Mouse (Mus musculus): ENCODE measurements around the gene Fhdc1.

The Fhdc1 gene

GRCm38 (mm10) chr3:84480006-84480897 is at the start of gene Fhdc1:
Gene Fhdc1, minus strand, starts transcription at chr3:84480429.
- in situ Hi-C loops (cut with MboI, MseI): no loop called here

DNA sequence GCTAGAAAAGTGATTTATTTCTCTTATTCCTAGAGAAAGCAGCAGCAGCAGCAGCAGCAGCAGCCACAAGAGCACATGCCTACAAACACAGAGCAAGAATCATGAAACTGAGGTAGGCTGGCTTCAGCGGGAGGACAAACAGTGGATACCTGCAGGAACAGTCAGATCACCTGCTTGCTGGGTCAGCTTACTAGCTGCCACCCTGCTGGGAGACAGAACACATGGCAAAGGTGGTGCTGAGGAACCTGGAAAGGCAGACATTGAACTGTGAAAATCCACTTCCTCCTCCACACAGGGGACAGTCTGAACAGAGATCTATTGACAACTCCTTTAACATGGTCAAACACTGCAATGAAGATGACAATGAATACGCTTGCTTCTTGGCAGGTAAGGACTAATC is 48.8 kb upstream of the Fhdc1 start:
- in situ Hi-C loops (cut with MboI, MseI): no loop called here

DNA sequence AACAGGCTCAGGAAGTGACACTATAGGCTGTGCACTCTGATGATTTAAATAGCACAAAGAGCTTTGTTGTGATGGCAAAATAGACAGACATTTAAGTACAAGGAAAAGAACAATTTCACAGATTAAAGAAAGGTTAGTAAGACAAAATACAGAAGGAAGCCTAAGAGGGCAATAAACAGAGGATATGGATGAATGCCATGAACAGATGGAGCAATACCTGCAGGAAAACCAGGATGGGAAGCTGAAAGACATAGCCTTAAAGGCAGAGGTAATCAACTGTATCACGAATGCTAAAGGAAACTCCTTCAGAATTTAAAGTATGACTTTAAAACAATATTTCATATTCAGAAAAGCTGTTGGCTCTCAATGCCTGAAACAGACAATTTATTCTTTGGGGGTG is 44.7 kb upstream of the Fhdc1 start:
- in situ Hi-C loops (cut with MboI, MseI): no loop called here

GRCm38 (mm10) chr3:84516163-84516562 is 35.9 kb upstream of the Fhdc1 start:
- in situ Hi-C loops (cut with MboI, MseI): no loop called here

GRCm38 (mm10) chr3:84512774-84513515 is 32.7 kb upstream of the Fhdc1 start:
- in situ Hi-C loops (cut with MboI, MseI): no loop called here

DNA sequence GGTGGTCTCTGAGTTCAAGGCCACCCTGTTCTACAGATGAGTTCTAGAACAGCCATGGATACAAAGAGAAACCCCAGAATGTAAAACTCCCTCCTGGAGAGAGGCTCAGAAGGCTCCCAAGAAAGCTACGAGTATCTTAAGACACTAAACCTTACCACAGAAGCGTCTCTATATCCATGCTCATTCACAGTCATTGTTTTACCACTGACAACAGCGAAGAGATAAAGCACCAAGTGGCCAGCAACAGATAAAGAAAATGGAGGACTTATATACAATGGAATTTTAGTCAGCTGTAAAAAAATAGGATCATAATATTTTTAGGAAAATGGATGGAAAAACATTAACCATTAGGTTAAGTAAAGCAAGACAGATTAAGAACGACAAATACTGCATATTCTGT is 25.0 kb upstream of the Fhdc1 start:
- in situ Hi-C loops (cut with MboI, MseI): no loop called here

DNA sequence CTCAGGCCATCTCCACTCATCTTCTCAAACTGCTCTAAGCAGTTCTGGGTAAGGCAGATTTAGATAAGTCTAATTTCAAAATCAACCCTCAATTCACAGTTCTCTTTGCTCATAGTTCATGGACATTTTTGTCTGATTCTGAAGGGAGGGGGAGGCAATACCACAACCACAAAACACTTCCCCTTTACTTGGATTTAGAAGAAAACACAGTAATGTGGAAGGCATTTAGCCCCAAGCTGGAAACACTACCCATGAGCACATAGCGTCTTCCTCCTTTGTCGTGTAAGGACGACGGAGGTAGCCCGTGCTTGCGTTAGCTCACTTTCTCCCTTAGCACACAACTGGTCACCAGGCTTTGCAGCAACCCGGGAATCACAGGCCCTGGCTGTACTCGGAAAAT is 24.1 kb upstream of the Fhdc1 start:
- in situ Hi-C loops (cut with MboI, MseI): no loop called here

GRCm38 (mm10) chr3:84502101-84502500 is 21.9 kb upstream of the Fhdc1 start:
- in situ Hi-C loops (cut with MboI, MseI): no loop called here

DNA sequence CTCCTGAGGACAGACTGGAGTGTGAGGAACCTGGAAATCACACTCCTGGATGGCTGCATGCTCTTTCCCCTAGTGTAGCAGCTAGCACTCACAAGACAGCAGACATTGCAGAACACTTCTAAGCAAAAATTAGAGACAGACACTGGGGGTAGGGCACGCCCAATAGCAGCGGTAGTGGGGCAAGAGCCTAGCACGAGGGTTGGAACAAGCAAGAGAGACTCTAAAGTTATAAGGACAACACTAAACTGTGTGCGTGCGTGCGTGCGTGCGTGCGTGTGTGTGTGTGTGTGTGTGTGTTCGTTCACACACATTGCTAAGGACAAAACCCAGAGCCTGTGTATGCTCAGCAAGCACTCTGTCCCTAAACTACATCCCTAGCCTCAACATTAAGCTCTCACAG is 20.3 kb upstream of the Fhdc1 start:
- in situ Hi-C loops (cut with MboI, MseI): no loop called here

GRCm38 (mm10) chr3:84497718-84498117 is 17.5 kb upstream of the Fhdc1 start:
- in situ Hi-C loops (cut with MboI, MseI): no loop called here

GRCm38 (mm10) chr3:84492657-84493056 is 12.4 kb upstream of the Fhdc1 start:
- in situ Hi-C loops (cut with MboI, MseI): no loop called here

DNA sequence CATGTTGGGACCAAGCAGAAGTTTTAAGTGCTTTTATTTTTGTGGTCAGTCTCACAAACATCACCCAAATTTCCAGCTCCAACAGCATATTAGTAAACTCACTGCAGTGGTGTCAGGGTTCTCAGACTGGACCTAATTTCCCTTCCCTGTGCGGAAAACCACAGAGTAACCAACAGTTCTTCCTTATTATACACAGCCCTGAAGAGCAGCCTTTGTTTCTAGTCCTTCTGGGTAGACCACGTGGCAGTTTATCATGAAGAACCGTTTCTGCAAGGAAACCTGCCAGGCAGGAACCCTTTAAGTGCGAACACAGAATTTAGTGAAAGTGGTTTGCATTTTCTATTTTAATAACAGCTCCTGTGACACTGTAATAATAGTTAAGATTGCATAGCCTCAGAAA is 11.9 kb upstream of the Fhdc1 start:
- in situ Hi-C loops (cut with MboI, MseI): no loop called here

DNA sequence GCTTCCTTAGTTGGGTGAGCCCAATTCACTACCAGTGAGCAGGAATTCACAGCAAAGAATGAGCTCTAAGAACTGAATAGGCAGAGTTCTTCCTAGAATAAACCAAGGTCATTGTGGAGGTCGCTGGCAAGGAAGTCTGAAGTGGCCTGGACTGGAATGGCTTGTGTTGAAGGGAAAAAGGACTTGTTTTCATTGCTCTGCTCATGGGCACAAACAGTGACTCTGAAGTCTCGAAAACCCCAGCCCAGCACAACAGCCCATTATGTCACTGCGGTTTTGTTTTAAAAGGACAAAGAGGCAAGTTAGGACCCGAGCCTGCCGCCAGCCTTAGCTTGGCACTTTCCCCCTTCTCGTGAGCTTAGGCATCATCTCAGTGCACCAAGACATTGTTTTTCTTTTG is 8.5 kb upstream of the Fhdc1 start:
- in situ Hi-C loops (cut with MboI, MseI): no loop called here

DNA sequence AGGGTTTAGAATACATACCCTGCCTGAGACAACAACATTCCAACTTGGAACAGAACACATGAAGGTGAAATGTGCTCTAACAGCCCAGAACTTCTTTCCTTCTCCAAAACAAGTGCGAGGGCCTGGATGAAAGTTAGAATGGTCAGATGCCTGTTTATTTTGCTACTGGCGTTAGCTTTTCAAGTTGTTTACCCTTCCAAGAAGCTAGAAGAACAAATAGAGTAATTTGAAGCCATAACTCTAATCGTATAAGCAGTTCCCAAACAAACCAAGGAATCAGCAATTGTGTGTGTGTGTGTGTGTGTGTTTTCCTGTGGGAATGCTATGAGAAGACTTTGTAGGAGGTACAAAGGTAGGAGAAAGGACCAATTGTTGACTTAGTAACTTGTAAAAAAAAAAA is 4.7 kb upstream of the Fhdc1 start:
- in situ Hi-C loops (cut with MboI, MseI): no loop called here

DNA sequence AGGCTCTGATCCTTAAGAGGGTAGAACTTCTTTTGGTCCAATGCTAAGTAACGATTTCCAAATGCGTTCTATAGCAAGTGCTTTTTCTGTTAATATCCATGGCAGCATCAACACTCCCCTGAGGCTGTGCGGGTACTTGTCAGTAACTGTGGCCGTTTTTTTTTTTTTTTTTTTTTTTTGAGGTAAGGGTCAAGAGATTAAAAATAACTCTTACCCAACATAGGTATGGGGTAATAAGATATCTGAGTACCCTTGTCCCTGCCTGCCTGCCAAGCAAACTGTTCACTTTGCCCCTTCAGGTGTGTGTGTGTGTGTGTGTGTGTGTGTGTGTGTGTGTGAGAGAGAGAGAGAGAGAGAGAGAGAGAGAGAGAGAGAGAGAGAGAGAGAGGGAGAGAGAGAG is 4.1 kb upstream of the Fhdc1 start:
- in situ Hi-C loops (cut with MboI, MseI): no loop called here

DNA sequence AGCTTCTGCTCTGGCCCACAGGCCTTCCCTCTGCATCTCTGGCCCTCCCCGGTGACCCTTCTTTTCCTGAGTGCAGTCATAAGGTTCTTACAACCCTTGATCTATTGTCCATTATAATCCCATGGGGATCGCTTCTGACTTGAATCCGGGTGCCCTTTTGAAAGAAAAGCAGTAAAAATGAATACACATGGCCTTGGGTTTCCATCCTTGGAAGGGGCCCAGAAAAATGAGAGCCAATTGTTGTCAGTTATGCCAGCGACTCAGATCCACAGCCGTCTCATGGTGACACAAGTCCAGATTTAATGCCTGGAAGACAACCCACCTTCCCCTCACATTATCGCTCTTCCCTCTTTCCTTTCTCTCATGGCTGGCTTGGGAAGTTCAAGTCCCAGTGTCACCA is 1.9 kb upstream of the Fhdc1 start:
- in situ Hi-C loops (cut with MboI, MseI): no loop called here

DNA sequence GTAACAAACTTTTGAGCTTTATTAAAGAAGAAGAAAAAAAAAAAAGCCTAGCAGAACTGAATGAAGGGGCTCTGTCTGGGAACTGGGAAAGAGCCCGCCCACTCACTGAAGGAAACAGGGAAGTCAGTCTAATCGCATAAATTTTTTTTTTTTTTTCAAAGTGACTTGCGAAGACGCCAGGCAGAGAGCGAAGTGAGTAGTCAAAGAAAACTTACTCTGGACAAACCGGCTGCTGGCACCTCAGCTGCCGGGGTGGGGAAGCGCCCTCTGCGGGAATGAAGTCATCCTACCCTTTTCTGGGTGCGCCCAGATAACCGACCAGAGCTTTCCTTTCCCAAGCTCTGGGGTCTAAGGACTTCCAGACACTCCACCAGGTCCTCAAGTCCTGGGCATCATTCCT is 875 bp upstream of the Fhdc1 start:
- in situ Hi-C loops (cut with MboI, MseI): no loop called here

DNA sequence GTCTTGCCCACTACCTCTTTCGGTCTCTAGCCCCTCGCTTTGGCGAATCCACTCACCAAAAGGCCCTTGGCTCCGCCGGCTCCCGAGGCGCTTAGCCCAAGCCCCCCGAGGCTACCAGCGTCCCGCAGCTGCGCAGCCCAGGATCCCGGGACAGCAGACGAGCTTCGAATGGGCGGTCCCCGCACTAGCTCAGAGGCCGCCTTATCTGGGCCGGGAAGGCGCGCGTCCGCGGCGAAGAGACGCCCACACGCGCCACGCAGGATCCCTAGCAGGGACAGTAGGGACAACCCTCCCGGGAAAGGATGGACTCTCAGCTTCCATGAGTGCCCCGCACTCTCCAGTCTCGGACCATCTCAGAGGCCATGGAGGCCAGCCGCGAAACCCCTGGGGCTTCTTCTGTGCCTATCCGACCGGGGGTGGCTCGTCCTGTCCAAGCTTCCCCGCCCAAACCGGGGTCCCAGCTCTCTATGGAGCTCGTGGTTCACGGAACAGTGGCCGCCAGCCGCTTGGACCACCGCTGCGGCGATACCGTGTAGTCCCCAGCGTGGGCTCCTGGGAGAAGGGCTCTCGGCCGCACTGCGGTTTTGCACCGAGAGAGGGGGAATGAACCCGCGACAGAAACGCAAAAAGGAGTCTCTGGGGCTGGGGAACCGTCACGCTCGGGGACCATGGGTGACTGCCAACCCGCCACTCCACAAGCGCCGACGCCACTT is 780 bp downstream of the Fhdc1 start:
- in situ Hi-C loops (cut with MboI, MseI): no loop called here

GRCm38 (mm10) chr3:84478896-84479292 is 1.3 kb downstream of the Fhdc1 start:
- in situ Hi-C loops (cut with MboI, MseI): no loop called here

GRCm38 (mm10) chr3:84478195-84478594 is 2.0 kb downstream of the Fhdc1 start:
- in situ Hi-C loops (cut with MboI, MseI): no loop called here

- in situ Hi-C loops (cut with MboI, MseI): no loop called here
Measured at GRCm38 (mm10) chr3:84477498-84477897, 2.7 kb downstream of the Fhdc1 start.

DNA sequence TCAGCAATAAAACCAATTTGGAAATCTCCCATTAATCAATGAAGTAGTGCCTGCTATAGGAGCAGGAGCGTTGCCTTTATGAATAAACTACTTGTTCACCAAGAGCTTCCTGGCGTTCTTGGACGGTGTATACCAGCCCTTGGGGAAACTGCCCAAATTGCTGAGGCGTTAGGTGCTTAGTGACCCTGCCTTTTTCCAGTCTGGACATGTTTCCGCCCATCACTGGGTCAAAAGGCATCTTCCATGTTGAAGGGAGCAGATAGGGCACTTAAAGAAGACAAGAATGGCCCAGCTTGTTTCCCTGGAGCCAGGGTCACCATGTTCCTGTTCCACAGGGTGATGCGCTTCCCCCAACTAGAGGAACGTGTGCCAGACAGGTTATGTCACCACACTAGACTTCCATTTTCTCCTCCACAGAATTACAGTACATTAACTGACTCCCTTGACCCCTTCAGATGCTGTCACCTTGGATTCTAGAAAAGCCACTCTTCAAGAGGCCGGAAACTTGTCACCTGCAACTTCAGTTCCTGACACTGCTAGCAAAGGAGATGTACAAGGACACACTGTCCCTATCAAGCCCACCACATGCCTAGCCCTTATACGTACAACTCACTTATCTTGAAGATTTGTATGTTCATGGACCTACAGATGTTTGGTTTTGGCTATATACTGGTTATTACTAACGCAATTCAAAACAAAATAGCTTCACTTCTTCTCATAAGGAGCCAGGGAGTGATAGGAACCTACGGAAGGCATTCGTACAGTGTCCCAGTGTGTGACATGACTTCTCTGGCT is 5.1 kb downstream of the Fhdc1 start:
- in situ Hi-C loops (cut with MboI, MseI): no loop called here

All from regulatory T cell (primary cell).